Mouse (Mus musculus) CH12.LX (cell line): ENCODE results near the gene Bicd2. TPM values are rescaled to one million over a fixed set of nuclear protein-coding genes. Genes with fewer than 3 reads are reported as not detected.

Experiments
- DNase-seq: peaks from one replicate; pipeline ENCODE4 v3.0.0-alpha.2; 2013; ENCODE audit errors: extremely low read depth
- H3K27ac ChIP-seq: 2 replicates; pipeline ENCODE4 v1.5.1; 2012; ENCODE audit warnings: low read depth, mild to moderate bottlenecking, control low read depth, moderate library complexity; ENCODE audit not compliant: insufficient read depth
- H3K27me3 ChIP-seq: replicated peaks from 2 replicates; pipeline ENCODE3; 2012; ENCODE audit warnings: inconsistent platforms
- H3K36me3 ChIP-seq, 2 experiments: replicated peaks in 1 of 2; 2 replicates each; pipeline versions ENCODE3 to v1.6.1; 2012; ENCODE audit warnings: inconsistent platforms in 1 of 2, low read length in 1 of 2, mild to moderate bottlenecking in 1 of 2, mixed read lengths in 1 of 2, moderate library complexity in 1 of 2; ENCODE audit not compliant: control insufficient read depth in 1 of 2, insufficient read depth in 1 of 2
- H3K4me1 ChIP-seq, 2 experiments: 2 replicates each; pipeline ENCODE4 v1.6.1; 2012; ENCODE audit warnings: inconsistent platforms in 1 of 2, moderate library complexity in 1 of 2; ENCODE audit not compliant: insufficient read depth in 2 of 2, control insufficient read depth in 1 of 2
- H3K4me2 ChIP-seq: 2 replicates; pipeline ENCODE4 v1.6.1; 2012; ENCODE audit warnings: low read depth, mild to moderate bottlenecking, control low read depth; ENCODE audit not compliant: poor library complexity, insufficient read depth, severe bottlenecking
- H3K4me3 ChIP-seq, 3 experiments: fragments of 150-350 bp in 1 of 3; sonication (generic) in 1 of 3; replicated peaks in 1 of 3; 2 replicates each; pipeline versions ENCODE3 to v1.5.1; 2011 to 2012; ENCODE audit warnings: low read depth in 2 of 3, low read length in 2 of 3, mild to moderate bottlenecking in 2 of 3, moderate library complexity in 2 of 3, control low read depth in 1 of 3, improper control_type of control experiment in 1 of 3, inconsistent platforms in 1 of 3, mixed read lengths in 1 of 3; ENCODE audit not compliant: poor library complexity in 1 of 3
- H3K79me2 ChIP-seq: replicated peaks from 2 replicates; pipeline ENCODE4 v1.6.1; 2012; ENCODE audit warnings: mild to moderate bottlenecking, moderate library complexity; ENCODE audit not compliant: control insufficient read depth, poor library complexity, insufficient read depth, severe bottlenecking; ENCODE audit errors: extremely low read depth
- H3K9ac ChIP-seq: 2 replicates; pipeline ENCODE4 v1.6.1; 2012; ENCODE audit warnings: low read depth, mild to moderate bottlenecking, control low read depth, moderate library complexity; ENCODE audit not compliant: insufficient read depth
- H3K9me3 ChIP-seq: replicated peaks from 2 replicates; pipeline ENCODE3; 2012; ENCODE audit warnings: low read length, inconsistent platforms, mixed read lengths
- BHLHE40 ChIP-seq: IDR thresholded peaks from 2 replicates; pipeline ENCODE4 v1.6.1; 2011; ENCODE audit warnings: mild to moderate bottlenecking, low read depth, low read length, improper control_type of control experiment
- CHD1 ChIP-seq: IDR thresholded peaks from 2 replicates; pipeline ENCODE4 v1.6.1; 2012; ENCODE audit warnings: low read depth, low read length, improper control_type of control experiment, inconsistent platforms
- CHD2 ChIP-seq: IDR thresholded peaks from 2 replicates; pipeline ENCODE4 v1.6.1; 2011; ENCODE audit warnings: low read length, improper control_type of control experiment
- CTCF ChIP-seq, 2 experiments: IDR thresholded peaks in 1 of 2; conservative IDR thresholded peaks in 1 of 2; 2 replicates each; pipeline ENCODE4 v1.5.1; 2011 to 2012; ENCODE audit warnings: low read depth in 2 of 2, low read length in 2 of 2, improper control_type of control experiment in 1 of 2, inconsistent platforms in 1 of 2, mild to moderate bottlenecking in 1 of 2, moderate library complexity in 1 of 2
- E2F4 ChIP-seq: IDR thresholded peaks from 2 replicates; pipeline ENCODE4 v1.6.1; 2011; ENCODE audit warnings: low read depth, low read length, improper control_type of control experiment; ENCODE audit not compliant: insufficient replicate concordance
- GABPA ChIP-seq: IDR thresholded peaks from 2 replicates; pipeline ENCODE4 v1.6.1; 2012; ENCODE audit warnings: low read depth, low read length, improper control_type of control experiment, inconsistent platforms; ENCODE audit not compliant: insufficient replicate concordance
- IRF4 ChIP-seq: IDR thresholded peaks from 2 replicates; pipeline ENCODE4 v1.6.1; 2014; ENCODE audit warnings: low read depth, mild to moderate bottlenecking, inconsistent platforms, low read length, improper control_type of control experiment
- JUN ChIP-seq: IDR thresholded peaks from 2 replicates; pipeline ENCODE4 v1.6.1; 2011; ENCODE audit warnings: low read depth, mild to moderate bottlenecking, low read length, improper control_type of control experiment, moderate library complexity; ENCODE audit not compliant: insufficient read depth
- KAT2A ChIP-seq: IDR thresholded peaks from 2 replicates; pipeline ENCODE4 v1.6.1; 2012; ENCODE audit warnings: low read length, improper control_type of control experiment, inconsistent platforms; ENCODE audit not compliant: insufficient replicate concordance
- MAFK ChIP-seq: IDR thresholded peaks from 2 replicates; pipeline ENCODE4 v1.6.1; 2011; ENCODE audit warnings: low read length, improper control_type of control experiment; ENCODE audit not compliant: insufficient replicate concordance
- MAX ChIP-seq: IDR thresholded peaks from 2 replicates; pipeline ENCODE4 v1.6.1; 2011; ENCODE audit warnings: low read length, improper control_type of control experiment
- POLR2A ChIP-seq: IDR thresholded peaks from 2 replicates; pipeline ENCODE4 v1.6.1; 2011; ENCODE audit warnings: low read depth, mild to moderate bottlenecking, improper control_type of control experiment, low read length
- POLR2AphosphoS2 ChIP-seq: IDR thresholded peaks from 2 replicates; pipeline ENCODE4 v1.6.1; 2011; ENCODE audit warnings: low read depth, low read length, improper control_type of control experiment
- RCOR1 ChIP-seq: conservative IDR thresholded peaks from 2 replicates; pipeline ENCODE4 v1.6.1; 2012; ENCODE audit warnings: low read depth, mild to moderate bottlenecking, inconsistent platforms, low read length, improper control_type of control experiment
- SIN3A ChIP-seq: IDR thresholded peaks from 2 replicates; pipeline ENCODE4 v1.6.1; 2012; ENCODE audit warnings: low read length, improper control_type of control experiment, inconsistent platforms
- SMC3 ChIP-seq: IDR thresholded peaks from 2 replicates; pipeline ENCODE4 v1.6.1; 2011; ENCODE audit warnings: low read depth, low read length, improper control_type of control experiment
- TBP ChIP-seq: conservative IDR thresholded peaks from 2 replicates; pipeline ENCODE4 v1.6.1; 2011; ENCODE audit warnings: low read depth, low read length, improper control_type of control experiment
- UBTF ChIP-seq: IDR thresholded peaks from 2 replicates; pipeline ENCODE4 v1.6.1; 2012; ENCODE audit warnings: low read depth, mild to moderate bottlenecking, inconsistent platforms, low read length, improper control_type of control experiment, moderate library complexity
- USF1 ChIP-seq: IDR thresholded peaks from 2 replicates; pipeline ENCODE4 v1.6.1; 2014; ENCODE audit warnings: low read depth, mild to moderate bottlenecking, inconsistent platforms, low read length, improper control_type of control experiment
- USF2 ChIP-seq: conservative IDR thresholded peaks from 2 replicates; pipeline ENCODE4 v1.6.1; 2011; ENCODE audit warnings: low read depth, low read length, improper control_type of control experiment
- ZKSCAN1 ChIP-seq: IDR thresholded peaks from 2 replicates; pipeline ENCODE4 v1.6.1; 2012; ENCODE audit warnings: low read depth, inconsistent platforms, low read length, improper control_type of control experiment, borderline replicate concordance
- dilution Hi-C: fragments of 300-500 bp; cut with MboI; formaldehyde crosslinking; loops from 2 replicates; pipeline ENCODE4 v1.14.3; 2020; ENCODE audit warnings: low sequenced_read_pairs; ENCODE audit not compliant: extremely low pct_unique_long_range_greater_than_20kb, extremely low pct_ligation_motif_present
- in situ Hi-C: fragments of 300-500 bp; cut with MboI; formaldehyde crosslinking; loops from 3 replicates; pipeline ENCODE4 v1.14.3; 2019; ENCODE audit warnings: low sequenced_read_pairs, low pct_ligation_motif_present, low pct_unique_long_range_greater_than_20kb, mixed read lengths
- polyA plus RNA-seq: library from polyadenylated mRNA; unstranded; fragments of >175 nt; gene quantifications from 2 replicates; pipeline ENCODE4 v1.2.1, GENCODE M21; 2012; ENCODE audit warnings: low read depth; ENCODE audit not compliant: insufficient read length
- total RNA-seq, 2 experiments: library from RNA; depleted of rRNA; stranded (reverse); fragments of 300-350 nt in 1 of 2; fragments of >200 nt in 1 of 2; gene quantifications; 2 replicates each; pipeline ENCODE4 v1.2.3; 2012 to 2014

Gene Bicd2
- total and polyA plus RNA-seq, 3 experiments: 16.9 to 26.5 (median 21.0) TPM

GRCm38 (mm10) chr13:49393579-49393978 lies 52.2 kb downstream of the Bicd2 start:
- H3K9me3 ChIP-seq: peaks cover 3% of the 10 kb centered on the region
- H3K4me3 ChIP-seq: no peak overlapping the region
- H3K4me1 ChIP-seq: peaks cover 5% of the 10 kb centered on the region in 2 experiments; a peak in 3 of 4 replicates
- no peak overlapping the region for H3K4me2 ChIP-seq
- no peak for DNase-seq
- H3K36me3 ChIP-seq: peaks cover 0 to 10% of the 10 kb centered on the region in 2 experiments
- in situ Hi-C loops: no loop called here
- H3K27me3 ChIP-seq: no peaks in the 10 kb centered on the region
- H3K9ac ChIP-seq: no peak overlapping the region
- TF ChIP-seq POLR2AphosphoS2 (no peak), TBP (no peak), CHD1 (no peak), MAX (no peak), E2F4 (no peak), ZKSCAN1 (no peak), UBTF (no peak), IRF4 (no peak), POLR2A (no peak), KAT2A (no peak), USF1 (no peak), CTCF (conservative IDR thresholded peaks at IDR 0.05 in 1 of 2, IDR thresholded peaks at IDR 0.05 in 1 of 2; ENCODE audit: low read depth in 2 of 2, low read length in 2 of 2) (no peak)
- dilution Hi-C loops: no loop called here
- H3K27ac ChIP-seq: no peak overlapping the region
- H3K79me2 ChIP-seq: no peaks in the 10 kb centered on the region

- Histone ChIP-seq H3K27ac (no peak overlapping the region), H3K9me3 (peaks cover 3% of the 10 kb centered on the region), H3K36me3 (peaks cover 0 to 3% of the 10 kb centered on the region in 2 experiments), H3K9ac (no peak overlapping the region), H3K4me3 (no peak overlapping the region), H3K4me2 (no peak overlapping the region), H3K79me2 (no peaks in the 10 kb centered on the region), H3K27me3 (no peaks in the 10 kb centered on the region), H3K4me1 (peaks cover 5% of the 10 kb centered on the region in 2 experiments; a peak in 3 of 4 replicates)
- no peak for TF ChIP-seq SIN3A
- peak; percentile 46; the same call in 1 of the 2 replicates for TF ChIP-seq BHLHE40
- peak; percentile 29 for DNase-seq
- in situ Hi-C loops (no loop called here), dilution Hi-C loops (no loop called here)
Observed at GRCm38 (mm10) chr13:49394886-49395447, 53.6 kb downstream of the Bicd2 start.

GRCm38 (mm10) chr13:49396798-49397197 lies 55.4 kb downstream of the Bicd2 start:
- Histone ChIP-seq H3K4me2 (no peak overlapping the region), H3K4me3 (no peak overlapping the region), H3K36me3 (no peaks in the 10 kb centered on the region), H3K27ac (no peak overlapping the region), H3K9me3 (no peaks in the 10 kb centered on the region), H3K9ac (no peak overlapping the region), H3K79me2 (no peaks in the 10 kb centered on the region), H3K27me3 (no peaks in the 10 kb centered on the region), H3K4me1 (peaks cover 5% of the 10 kb centered on the region in 2 experiments; a peak in 3 of 4 replicates)
- dilution Hi-C loops (no loop called here), in situ Hi-C loops (no loop called here)
- DNase-seq: no peak
- TF ChIP-seq RCOR1 (no peak), CTCF (conservative IDR thresholded peaks at IDR 0.05 in 1 of 2, IDR thresholded peaks at IDR 0.05 in 1 of 2; ENCODE audit: low read depth in 2 of 2, low read length in 2 of 2) (no peak), JUN (no peak), MAFK (no peak), SMC3 (no peak), GABPA (no peak), USF2 (no peak), CHD2 (no peak), POLR2A (no peak), TBP (no peak), IRF4 (no peak), POLR2AphosphoS2 (no peak), CHD1 (no peak)
